Mouse (Mus musculus) left cerebral cortex, postnatal 14 days (tissue): ENCODE data around the gene Btg2. TPM values are rescaled to one million over a fixed set of nuclear protein-coding genes. Genes with fewer than 3 reads are reported as not detected.

Experiments
- DNase-seq, 2 experiments: peaks; one replicate each; pipeline ENCODE4 v3.0.0; 2021 to 2022; ENCODE audit warnings: low spot score in 2 of 2, mixed read lengths in 1 of 2
- intact Hi-C: fragments of 180-260 bp; cut with DNase I; formaldehyde crosslinking; loops from one replicate; pipeline ENCODE4 v1.15.1; 2025
- total RNA-seq, 2 experiments: library from RNA; stranded (reverse); gene quantifications; 2 replicates each; pipeline ENCODE4 v1.2.3; 2021

Gene Btg2
- total RNA-seq, 2 experiments from 2014 or later: 14.6 to 17.5 TPM

- DNase-seq: peak; percentile 82 to 95
- intact Hi-C loops: no loop called here
Observed at GRCm38 (mm10) chr1:134082987-134083516, 4.1 kb upstream of the Btg2 start.

- DNase-seq: no peak
- intact Hi-C loops: no loop called here
Observed at GRCm38 (mm10) chr1:134080881-134081450, 2.0 kb upstream of the Btg2 start.

- intact Hi-C loops: no loop called here
- DNase-seq: no peak
Observed at GRCm38 (mm10) chr1:134080406-134080805, 1.5 kb upstream of the Btg2 start.

GRCm38 (mm10) chr1:134079477-134080163, 700 bp upstream of the Btg2 start:
- DNase-seq: no peak
- intact Hi-C loops: loop anchor here (5.0 kb wide), 1 partner anchor 478 kb away; no protein-coding TSS in a partner anchor

GRCm38 (mm10) chr1:134078061-134078795, 692 bp downstream of the Btg2 start:
- intact Hi-C loops: loop anchor here (5.0 kb wide), 1 partner anchor 479 kb away; no protein-coding TSS in a partner anchor
- no peak for DNase-seq

- DNase-seq: no peak
- intact Hi-C loops: loop anchor here (5.0 kb wide), 1 partner anchor 480 kb away; no protein-coding TSS in a partner anchor
Observed at GRCm38 (mm10) chr1:134077389-134078060, 1.4 kb downstream of the Btg2 start.

GRCm38 (mm10) chr1:134076789-134077188, 2.1 kb downstream of the Btg2 start:
- no peak for DNase-seq
- intact Hi-C loops: loop anchor here (5.0 kb wide), 1 partner anchor 481 kb away; no protein-coding TSS in a partner anchor

- intact Hi-C loops: loop anchor here (5.0 kb wide), 1 partner anchor 482 kb away; no protein-coding TSS in a partner anchor
Observed at GRCm38 (mm10) chr1:134075532-134075931, 3.4 kb downstream of the Btg2 start.

GRCm38 (mm10) chr1:134074606-134075005, 4.3 kb downstream of the Btg2 start:
- DNase-seq: no peak
- intact Hi-C loops: loop anchor here (5.0 kb wide), 1 partner anchor 483 kb away; no protein-coding TSS in a partner anchor

More at GRCm38 (mm10) chr1:134075532-134075931, 3.4 kb downstream of the Btg2 start:
- no peak for DNase-seq

GRCm38 (mm10) chr1:134074184-134074583, 4.7 kb downstream of the Btg2 start:
- DNase-seq: no peak

GRCm38 (mm10) chr1:134073658-134074057, 5.3 kb downstream of the Btg2 start:
- intact Hi-C loops: no loop called here
- DNase-seq: no peak

More at GRCm38 (mm10) chr1:134074184-134074583, 4.7 kb downstream of the Btg2 start:
- intact Hi-C loops: no loop called here

- DNase-seq: no peak
- intact Hi-C loops: no loop called here
Observed at GRCm38 (mm10) chr1:134073061-134073564, 5.8 kb downstream of the Btg2 start.

GRCm38 (mm10) chr1:134071411-134072018, 7.4 kb downstream of the Btg2 start:
- intact Hi-C loops: no loop called here
- DNase-seq: no peak

- no peak for DNase-seq
- intact Hi-C loops: no loop called here
Observed at GRCm38 (mm10) chr1:134070099-134070669, 8.7 kb downstream of the Btg2 start.

- intact Hi-C loops: no loop called here
- peak in 1 of 2 experiments; percentile 61 for DNase-seq
Observed at GRCm38 (mm10) chr1:134067143-134067619, 11.7 kb downstream of the Btg2 start.

- no peak for DNase-seq
- intact Hi-C loops: no loop called here
Observed at GRCm38 (mm10) chr1:134066554-134066953, 12.4 kb downstream of the Btg2 start.

- intact Hi-C loops: no loop called here
Observed at GRCm38 (mm10) chr1:134065241-134065809, 13.6 kb downstream of the Btg2 start.

GRCm38 (mm10) chr1:134064296-134064831, 14.6 kb downstream of the Btg2 start:
- intact Hi-C loops: no loop called here
- DNase-seq: no peak

More at GRCm38 (mm10) chr1:134065241-134065809, 13.6 kb downstream of the Btg2 start:
- no peak for DNase-seq
